ENCODE assay signal across 8 mouse cellular contexts in genomic region chr15:79141566-79141917, GRCm38 (mm10). TPM values are rescaled to one million over a fixed set of nuclear protein-coding genes. Genes with fewer than 3 reads are reported as not detected.
DNase-seq lines count a peak whose midpoint lies in the region; ATAC-seq lines count a peak whose summit lies in the region.

No protein-coding gene starts in this region.

- no peak; the same call in 1 of the 2 replicates for ATAC-seq in lung, embryonic 16.5 days (ENCODE audit: low read depth)
- peak; percentile 57 for ATAC-seq in liver, embryonic 13.5 days (ENCODE audit: low read depth)
- 0 out of 2 replicates have a peak, but pooled peaks have one; percentile 3 for ATAC-seq in stomach, embryonic 16.5 days (ENCODE audit: insufficient read depth, low FRiP score)
- no peak; the same call in 1 of the 2 replicates for ATAC-seq in frontal cortex, adult (ENCODE audit: low TSS enrichment)

- H3K4me2 ChIP-seq in lung, embryonic 16.5 days (ENCODE audit: low read depth, low read length): peak overlapping the region; percentile 98
- H3K4me2 ChIP-seq in liver, embryonic 13.5 days: peak overlapping the region; percentile 95
- H3K4me2 ChIP-seq in stomach, embryonic 16.5 days (ENCODE audit: low read depth, low read length): peak overlapping the region; percentile 85

- H3K9me3 ChIP-seq in lung, embryonic 16.5 days (ENCODE audit: control insufficient read depth, low read length): no peaks in the 10 kb centered on the region
- H3K9me3 ChIP-seq in forebrain, embryonic 10.5 days: no peaks in the 10 kb centered on the region
- no peaks in the 10 kb centered on the region for H3K9me3 ChIP-seq in liver, embryonic 13.5 days (replicated peaks)
- no peaks in the 10 kb centered on the region for H3K9me3 ChIP-seq in stomach, embryonic 16.5 days (replicated peaks; ENCODE audit: control insufficient read depth, low read length)

- H3K4me1 ChIP-seq in lung, embryonic 16.5 days (replicated peaks; ENCODE audit: control insufficient read depth, insufficient read depth, low read length): peaks cover 13% of the 10 kb centered on the region
- peaks cover 29% of the 10 kb centered on the region for H3K4me1 ChIP-seq in forebrain, embryonic 10.5 days
- peaks cover 32% of the 10 kb centered on the region for H3K4me1 ChIP-seq in liver, embryonic 13.5 days (replicated peaks)
- peaks cover 15% of the 10 kb centered on the region for H3K4me1 ChIP-seq in stomach, embryonic 16.5 days (ENCODE audit: control insufficient read depth, insufficient read depth, low read length)

- H3K27ac ChIP-seq in lung, embryonic 16.5 days (ENCODE audit: low read length): no peak overlapping the region
- H3K27ac ChIP-seq in forebrain, embryonic 10.5 days: peak overlapping the region; percentile 88
- H3K27ac ChIP-seq in liver, embryonic 13.5 days: peak overlapping the region; percentile 71
- H3K27ac ChIP-seq in stomach, embryonic 16.5 days (ENCODE audit: low read length): peak overlapping the region; percentile 50

- under 1% methylated on average over 7 of the region's 7 CpGs for WGBS in lung, embryonic 16.5 days
- 2% methylated on average over 7 of the region's 7 CpGs for WGBS in forebrain, embryonic 10.5 days
- WGBS in liver, embryonic 13.5 days (ENCODE audit: insufficient replicate concordance): 0% methylated on average over 7 of the region's 7 CpGs
- 0% methylated on average over 7 of the region's 7 CpGs for WGBS in stomach, embryonic 16.5 days

- H3K36me3 ChIP-seq in lung, embryonic 16.5 days (ENCODE audit: control insufficient read depth, insufficient read depth, low read length): peaks cover 19% of the 10 kb centered on the region
- peaks cover 38% of the 10 kb centered on the region for H3K36me3 ChIP-seq in forebrain, embryonic 10.5 days (replicated peaks)
- H3K36me3 ChIP-seq in liver, embryonic 13.5 days: peaks cover 34% of the 10 kb centered on the region
- H3K36me3 ChIP-seq in stomach, embryonic 16.5 days (ENCODE audit: control insufficient read depth, insufficient read depth, low read length): 0 out of 2 replicates have a peak, but pooled peaks cover 7% of the 10 kb centered on the region

- DNase-seq in lung, postnatal 10 days: no peak
- DNase-seq in forebrain, embryonic 10.5 days (ENCODE audit: extremely low spot score, low spot score): no peak
- DNase-seq in liver, embryonic 13.5 days: no peak
- no peak for DNase-seq in right cerebral cortex, postnatal 10 days (ENCODE audit: low spot score in 2 of 2)
- DNase-seq in embryo, embryonic 10.5 days (ENCODE audit: low spot score): no peak

- peak overlapping the region; percentile 83 for H3K9ac ChIP-seq in lung, embryonic 16.5 days (ENCODE audit: low read length)
- H3K9ac ChIP-seq in liver, embryonic 13.5 days: peak overlapping the region; percentile 92
- peak overlapping the region; percentile 72 for H3K9ac ChIP-seq in stomach, embryonic 16.5 days (ENCODE audit: low read length)

- no peaks in the 10 kb centered on the region for H3K27me3 ChIP-seq in lung, embryonic 16.5 days (ENCODE audit: control insufficient read depth, insufficient read depth, low read depth, low read length)
- H3K27me3 ChIP-seq in forebrain, embryonic 10.5 days (ENCODE audit: poor library complexity, severe bottlenecking): no peaks in the 10 kb centered on the region
- H3K27me3 ChIP-seq in liver, embryonic 13.5 days: 0 out of 2 replicates have a peak, but pooled peaks cover 6% of the 10 kb centered on the region
- H3K27me3 ChIP-seq in stomach, embryonic 16.5 days (ENCODE audit: control insufficient read depth, insufficient read depth, low read length): no peaks in the 10 kb centered on the region

- peak overlapping the region; percentile 82 for H3K4me3 ChIP-seq in lung, embryonic 16.5 days (ENCODE audit: low read length)
- peak overlapping the region; percentile 94 for H3K4me3 ChIP-seq in forebrain, embryonic 10.5 days
- H3K4me3 ChIP-seq in liver, embryonic 13.5 days (replicated peaks): peak overlapping the region; percentile 92
- H3K4me3 ChIP-seq in stomach, embryonic 16.5 days (replicated peaks; ENCODE audit: low read length): peak overlapping the region; percentile 64

RNA-seq across cellular contexts. Expression of gene 1700088E04Rik, which starts 0.5 kb away (rescaled TPM):
- 16.3 and 18.3 TPM in 2 replicates for polyA plus RNA-seq in lung, embryonic 16.5 days (2015; fragmentation: Nextera tagmentation; extraction: Ambion mirVana)
- 6.9 and 8.1 TPM in 2 replicates for polyA plus RNA-seq in forebrain, embryonic 10.5 days (2016; fragmentation: Nextera tagmentation; extraction: Ambion mirVana)
- polyA plus RNA-seq in liver, embryonic 13.5 days (2015; fragmentation: Nextera tagmentation; extraction: Ambion mirVana): 0.61 and 0.74 TPM in 2 replicates
- polyA plus RNA-seq in stomach, embryonic 16.5 days (2015; fragmentation: Nextera tagmentation; extraction: Ambion mirVana): 6.9 and 7.3 TPM in 2 replicates

RNA-seq across cellular contexts. Expression of gene Polr2f, which starts 0.7 kb away (rescaled TPM):
- polyA plus RNA-seq in lung, embryonic 16.5 days (2015; fragmentation: Nextera tagmentation; extraction: Ambion mirVana): 255 and 267 TPM in 2 replicates
- polyA plus RNA-seq in forebrain, embryonic 10.5 days (2016; fragmentation: Nextera tagmentation; extraction: Ambion mirVana): 419 and 440 TPM in 2 replicates
- polyA plus RNA-seq in liver, embryonic 13.5 days (2015; fragmentation: Nextera tagmentation; extraction: Ambion mirVana): 233 and 235 TPM in 2 replicates
- polyA plus RNA-seq in stomach, embryonic 16.5 days (2015; fragmentation: Nextera tagmentation; extraction: Ambion mirVana): 281 and 302 TPM in 2 replicates

RNA-seq across cellular contexts. Expression of gene Sox10, which starts 23.5 kb away (rescaled TPM):
- polyA plus RNA-seq in lung, embryonic 16.5 days (2015; fragmentation: Nextera tagmentation; extraction: Ambion mirVana): 0.67 and 0.82 TPM in 2 replicates
- 1.2 and 1.3 TPM in 2 replicates for polyA plus RNA-seq in forebrain, embryonic 10.5 days (2016; fragmentation: Nextera tagmentation; extraction: Ambion mirVana)
- polyA plus RNA-seq in liver, embryonic 13.5 days (2015; fragmentation: Nextera tagmentation; extraction: Ambion mirVana): 0.06 and 0.10 TPM in 2 replicates
- polyA plus RNA-seq in stomach, embryonic 16.5 days (2015; fragmentation: Nextera tagmentation; extraction: Ambion mirVana): 5.3 and 5.4 TPM in 2 replicates

RNA-seq across cellular contexts. Expression of gene Micall1, which starts 32.8 kb away (rescaled TPM):
- polyA plus RNA-seq in lung, embryonic 16.5 days (2015; fragmentation: Nextera tagmentation; extraction: Ambion mirVana): 6.9 and 7.8 TPM in 2 replicates
- 5.1 and 5.5 TPM in 2 replicates for polyA plus RNA-seq in forebrain, embryonic 10.5 days (2016; fragmentation: Nextera tagmentation; extraction: Ambion mirVana)
- 1.0 and 1.2 TPM in 2 replicates for polyA plus RNA-seq in liver, embryonic 13.5 days (2015; fragmentation: Nextera tagmentation; extraction: Ambion mirVana)
- 10.4 and 11.2 TPM in 2 replicates for polyA plus RNA-seq in stomach, embryonic 16.5 days (2015; fragmentation: Nextera tagmentation; extraction: Ambion mirVana)

Comparison
In these comparisons a context has a peak if more than half of its experiments do, and no peak if none do; other contexts are left out.
1. ATAC-seq: peak in liver, embryonic 13.5 days (single experiment) and stomach, embryonic 16.5 days (single experiment); none in lung, embryonic 16.5 days (single experiment) and frontal cortex, adult (single experiment).
2. Peak in every context shown above with its lines, with median percentiles within 50 percentile points of each other: H3K4me2 ChIP-seq, H3K4me3 ChIP-seq and H3K9ac ChIP-seq.